Comparison of ENCODE assay signal across 14 mouse cellular contexts in the genomic region with DNA sequence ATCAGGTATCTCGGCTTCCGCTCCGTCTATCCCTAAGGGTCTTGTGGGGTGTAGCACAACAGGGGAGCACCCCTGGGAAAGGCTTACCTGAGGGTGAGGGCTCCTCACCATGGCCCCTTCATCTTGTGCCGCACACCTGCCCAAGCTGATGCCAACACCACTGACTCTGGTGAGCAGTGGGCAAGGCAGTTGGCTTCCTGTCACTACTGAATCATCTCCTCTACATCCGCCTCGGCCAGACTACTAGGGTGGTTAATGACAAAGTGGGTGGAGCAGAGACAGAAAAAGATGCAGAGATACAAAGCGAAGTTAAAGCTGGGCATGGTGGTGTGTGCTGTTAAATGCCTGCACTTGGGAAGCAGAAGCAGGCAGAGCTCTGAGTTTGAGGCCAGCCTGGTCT. TPM values are rescaled to one million over a fixed set of nuclear protein-coding genes. Genes with fewer than 3 reads are reported as not detected.
A peak's percentile ranks its signal among the peaks of the same experiment; 100 is the strongest.
DNase-seq lines count a peak whose midpoint lies in the region; ATAC-seq and TF ChIP-seq lines count a peak whose summit lies in the region.
"Had no signal": no experiment of that assay in that cellular context is flagged by ENCODE, and none has a peak within 500 bp of the region (broad histone marks: within the 10 kb centered on the region; RNA-seq: fewer than 3 reads in every experiment).

Lat2 (minus strand) TSS at position 224 of the 400 bp plus-strand sequence.

- no peak within 1 kb of the TSS for H3K9ac ChIP-seq in liver, embryonic 12.5 days
- peak within 1 kb of the TSS; percentile 84 for H3K9ac ChIP-seq in CH12.LX (ENCODE audit: insufficient read depth, low read depth)
- H3K9ac ChIP-seq: heart, embryonic 13.5 days; neural tube, embryonic 12.5 days had no signal

- H3K27ac ChIP-seq in liver, embryonic 12.5 days = 0 out of 2 replicates have a peak within 1 kb of the TSS, but pooled peaks have one; percentile 29
- peak within 1 kb of the TSS; percentile 98 for H3K27ac ChIP-seq in CH12.LX (ENCODE audit: insufficient read depth, low read depth)
- H3K27ac ChIP-seq in cortical plate, adult 2 months (ENCODE audit: insufficient read depth, low read length) = peak within 1 kb of the TSS; percentile 39
- H3K27ac ChIP-seq: heart, embryonic 13.5 days; neural tube, embryonic 12.5 days had no signal

- dilution Hi-C loops in CH12.LX (cut with MboI; ENCODE audit: extremely low pct_ligation_motif_present, extremely low pct_unique_long_range_greater_than_20kb, low sequenced_read_pairs) = no loop called here

- DNase-seq in liver (no peak), CH12.LX (ENCODE audit: extremely low read depth) (peak; percentile 75)
- no peak for DNase-seq in layer of hippocampus, postnatal 10 days (ENCODE audit: low spot score in 2 of 2)
- no peak for DNase-seq in adrenal gland, postnatal 4 days (ENCODE audit: low spot score in 2 of 2)
- DNase-seq: embryo, embryonic 11 days; lung, postnatal 10 days had no signal

- TF ChIP-seq EP300 in CH12.LX (IDR thresholded peaks at IDR 0.05; ENCODE audit: low read length) = no peak

- WGBS in liver, embryonic 12.5 days (ENCODE audit: insufficient replicate concordance) = 66% methylated on average over 7 of the region's 7 CpGs

- H3K79me2 ChIP-seq in CH12.LX (replicated peaks; ENCODE audit: control insufficient read depth, extremely low read depth, insufficient read depth, poor library complexity, severe bottlenecking) = peaks cover 37% of the 10 kb centered on the region

- in situ Hi-C loops in CH12.LX (cut with MboI; ENCODE audit: low pct_ligation_motif_present, low pct_unique_long_range_greater_than_20kb, low sequenced_read_pairs) = loop anchor here (5.0 to 25.0 kb wide), 3 partner anchors 33 to 253 kb away; partner anchors contain the start of gene Rfc2

- H3K9me3 ChIP-seq in liver, embryonic 12.5 days (replicated peaks) = no peaks in the 10 kb centered on the region
- no peaks in the 10 kb centered on the region for H3K9me3 ChIP-seq in CH12.LX (replicated peaks; ENCODE audit: low read length)
- H3K9me3 ChIP-seq: heart, embryonic 13.5 days; neural tube, embryonic 12.5 days had no signal

- no peak for TF ChIP-seq RAD21 in CH12.LX (IDR thresholded peaks at IDR 0.05; ENCODE audit: low read depth, low read length)

- TF ChIP-seq POLR2A in CH12.LX (IDR thresholded peaks at IDR 0.05; ENCODE audit: low read depth, low read length) = peak; percentile 77
- no peak for TF ChIP-seq POLR2A in cortical plate, adult 2 months (IDR thresholded peaks at IDR 0.05; ENCODE audit: extremely low read depth, insufficient read depth, low read length)

- no peak within 1 kb of the TSS for H3K4me3 ChIP-seq in liver, embryonic 12.5 days
- peak within 1 kb of the TSS; percentile 63 to 78 (median 73) for H3K4me3 ChIP-seq in CH12.LX (replicated peaks in 1 of 3; ENCODE audit: low read depth in 2 of 3, low read length in 2 of 3, poor library complexity in 1 of 3)
- H3K4me3 ChIP-seq in cortical plate, adult 2 months (ENCODE audit: insufficient read depth, low read length) = no peak within 1 kb of the TSS
- H3K4me3 ChIP-seq: heart, embryonic 13.5 days; neural tube, embryonic 12.5 days had no signal

- peaks cover 13% of the 10 kb centered on the region; the same call in 1 of the 2 replicates for H3K4me1 ChIP-seq in liver, embryonic 12.5 days
- peaks cover 18 to 44% of the 10 kb centered on the region in 2 experiments for H3K4me1 ChIP-seq in CH12.LX (ENCODE audit: control insufficient read depth in 1 of 2, insufficient read depth in 2 of 2)
- H3K4me1 ChIP-seq in cortical plate, adult 2 months (ENCODE audit: control insufficient read depth, insufficient read depth, low read length) = peaks cover 6% of the 10 kb centered on the region
- H3K4me1 ChIP-seq: heart, embryonic 13.5 days; neural tube, embryonic 12.5 days had no signal

- H3K36me3 ChIP-seq in liver, embryonic 12.5 days = peaks cover 31% of the 10 kb centered on the region
- H3K36me3 ChIP-seq in CH12.LX (replicated peaks in 1 of 2; ENCODE audit: control insufficient read depth in 1 of 2, insufficient read depth in 1 of 2, low read length in 1 of 2) = peaks cover 20 to 44% of the 10 kb centered on the region in 2 experiments

- TF ChIP-seq CTCF in CH12.LX (conservative IDR thresholded peaks at IDR 0.05 in 1 of 2, IDR thresholded peaks at IDR 0.05 in 1 of 2; ENCODE audit: low read depth in 2 of 2, low read length in 2 of 2) = no peak
- TF ChIP-seq CTCF in cortical plate, adult 2 months (IDR thresholded peaks at IDR 0.05; ENCODE audit: extremely low read depth, insufficient read depth, low read length) = no peak

- H3K27me3 ChIP-seq in liver, embryonic 12.5 days (replicated peaks) = no peaks in the 10 kb centered on the region
- no peaks in the 10 kb centered on the region for H3K27me3 ChIP-seq in CH12.LX (replicated peaks)
- H3K27me3 ChIP-seq: heart, embryonic 13.5 days; neural tube, embryonic 12.5 days; Patski had no signal

- no peak for ATAC-seq in liver, embryonic 12.5 days
- ATAC-seq in neutrophil, adult 5-6 weeks (ENCODE audit: extremely low read depth, insufficient number of reproducible peaks, low FRiP score, poor library complexity, severe bottlenecking) = peak; percentile 44; the same call in 1 of the 2 replicates
- ATAC-seq: forebrain, embryonic 14.5 days; intestine, embryonic 16.5 days; Patski had no signal

- no peak within 1 kb of the TSS for H3K4me2 ChIP-seq in liver, embryonic 12.5 days
- peak within 1 kb of the TSS; percentile 53 for H3K4me2 ChIP-seq in CH12.LX (ENCODE audit: insufficient read depth, low read depth, poor library complexity, severe bottlenecking)
- H3K4me2 ChIP-seq: heart, embryonic 13.5 days; neural tube, embryonic 12.5 days had no signal

TF ChIP-seq in CH12.LX, 34 proteins besides CTCF, POLR2A, EP300 and RAD21:
- TF ChIP-seq TCF12 (IDR thresholded peaks at IDR 0.05; ENCODE audit: low read depth, low read length) = peak; percentile 56; the same call in 1 of the 2 replicates
- peak; percentile 62; the same call in 1 of the 2 replicates for TF ChIP-seq NELFE (IDR thresholded peaks at IDR 0.05; ENCODE audit: low read depth, low read length)
- TF ChIP-seq SIN3A (IDR thresholded peaks at IDR 0.05; ENCODE audit: low read length) = peak; percentile 11; the same call in 1 of the 2 replicates
- no peak for TF ChIP-seq JUN (IDR thresholded peaks at IDR 0.05; ENCODE audit: insufficient read depth, low read depth, low read length)
- TF ChIP-seq IRF4 (IDR thresholded peaks at IDR 0.05; ENCODE audit: low read depth, low read length) = peak; percentile 34; the same call in 1 of the 2 replicates
- no peak for TF ChIP-seq E2F4 (IDR thresholded peaks at IDR 0.05; ENCODE audit: insufficient replicate concordance, low read depth, low read length)
- no peak for TF ChIP-seq ZNF384 (IDR thresholded peaks at IDR 0.05; ENCODE audit: low read depth, low read length)
- TF ChIP-seq TBP (conservative IDR thresholded peaks at IDR 0.05; ENCODE audit: low read depth, low read length) = 0 out of 2 replicates have a peak, but pooled peaks have one; percentile 53
- no peak for TF ChIP-seq MXI1 (IDR thresholded peaks at IDR 0.05; ENCODE audit: low read depth, low read length)
- TF ChIP-seq USF2 (conservative IDR thresholded peaks at IDR 0.05; ENCODE audit: low read depth, low read length) = no peak
- TF ChIP-seq ZMIZ1 (IDR thresholded peaks at IDR 0.05; ENCODE audit: low read depth, low read length) = peak; percentile 34; the same call in 1 of the 2 replicates
- peak; percentile 59 for TF ChIP-seq BHLHE40 (IDR thresholded peaks at IDR 0.05; ENCODE audit: low read depth, low read length)
- peak; percentile 76 for TF ChIP-seq POLR2AphosphoS2 (IDR thresholded peaks at IDR 0.05; ENCODE audit: low read depth, low read length)
- no peak for TF ChIP-seq SMC3 (IDR thresholded peaks at IDR 0.05; ENCODE audit: low read depth, low read length)

RNA-seq across cellular contexts. Expression of gene Lat2, which starts in this region (rescaled TPM):
- polyA plus RNA-seq in liver, embryonic 12.5 days (2016; fragmentation: Nextera tagmentation; extraction: Ambion mirVana) = 1.7 and 1.8 TPM in 2 replicates
- 89.7 and 100 TPM in 2 replicates for total RNA-seq in CH12.LX (2012; rRNA removed)
- 121 and 130 TPM in 2 replicates for total RNA-seq in CH12.LX (2014; rRNA removed)
- polyA plus RNA-seq in CH12.LX (2012; ENCODE audit: insufficient read length, low read depth) = 108 and 112 TPM in 2 replicates
- 4.9 and 5.4 TPM in 2 replicates for polyA plus RNA-seq in cortical plate, adult 2 months (2012; rRNA removed)
- 170 and 179 TPM in 2 replicates for total RNA-seq in neutrophil, adult 5-6 weeks (2017)
- 1 to 10 TPM; 2.0 to 3.7 TPM for total RNA-seq in layer of hippocampus, postnatal 10 days (2021)
- total RNA-seq in adrenal gland, postnatal 4 days (2021) = 1 to 10 TPM; 4.3 to 4.4 TPM

Comparison
In these comparisons a context has a peak if more than half of its experiments do, and no peak if none do; other contexts are left out.
1. RNA of gene Lat2 (total RNA-seq): 170 to 179 TPM in neutrophil, adult 5-6 weeks and 89.7 to 130 TPM in CH12.LX; 4.3 to 4.4 TPM in adrenal gland, postnatal 4 days and 2.0 to 3.7 TPM in layer of hippocampus, postnatal 10 days; every median in the first group is over 10 times any median in the second.
2. RNA of gene Lat2 (polyA plus RNA-seq): 108 to 112 TPM in CH12.LX; 4.9 to 5.4 TPM in cortical plate, adult 2 months and 1.7 to 1.8 TPM in liver, embryonic 12.5 days; every median in the first group is over 10 times any median in the second.
3. H3K27ac ChIP-seq: peak in every context shown above with its lines; median percentile 98 in CH12.LX; 39 in cortical plate, adult 2 months; 29 in liver, embryonic 12.5 days.
4. H3K4me3 ChIP-seq: peak in CH12.LX (3 of 3); none in liver, embryonic 12.5 days (single experiment) and cortical plate, adult 2 months (single experiment).